Mouse (Mus musculus) neural tube, embryonic 13.5 days (tissue): ENCODE results near the gene Shroom2. TPM values are rescaled to one million over a fixed set of nuclear protein-coding genes. Genes with fewer than 3 reads are reported as not detected.

Experiments used
- ATAC-seq: fragments of 200-750 bp; cut with Nextera tagmentation; 2 replicates; pipeline ENCODE4 v1.8.0; 2017; ENCODE audit warnings: low read depth, mild to moderate bottlenecking, moderate TSS enrichment, moderate library complexity
- H3K27ac ChIP-seq: fragments of 300-500 bp; sonication (generic); replicated peaks from 2 replicates; pipeline ENCODE4 v1.5.1; 2015; ENCODE audit warnings: moderate library complexity, mild to moderate bottlenecking, inconsistent platforms
- H3K27me3 ChIP-seq: fragments of 300-500 bp; sonication (generic); 2 replicates; pipeline ENCODE4 v1.6.1; 2015; ENCODE audit warnings: mild to moderate bottlenecking, inconsistent platforms
- H3K36me3 ChIP-seq: fragments of 300-500 bp; sonication (generic); 2 replicates; pipeline ENCODE4 v1.6.1; 2015; ENCODE audit warnings: mild to moderate bottlenecking, inconsistent platforms
- H3K4me1 ChIP-seq: fragments of 300-500 bp; sonication (generic); replicated peaks from 2 replicates; pipeline ENCODE4 v1.6.1; 2015; ENCODE audit warnings: inconsistent platforms
- H3K4me2 ChIP-seq: fragments of 300-500 bp; sonication (generic); 2 replicates; pipeline ENCODE4 v1.6.1; 2015; ENCODE audit warnings: inconsistent platforms, mild to moderate bottlenecking, moderate library complexity
- H3K4me3 ChIP-seq: fragments of 300-500 bp; sonication (generic); 2 replicates; pipeline ENCODE4 v1.5.1; 2015; ENCODE audit warnings: mild to moderate bottlenecking, inconsistent platforms
- H3K9ac ChIP-seq: fragments of 300-500 bp; sonication (generic); 2 replicates; pipeline ENCODE4 v1.6.1; 2015; ENCODE audit warnings: moderate library complexity, mild to moderate bottlenecking, inconsistent platforms
- H3K9me3 ChIP-seq: fragments of 300-500 bp; sonication (generic); 2 replicates; pipeline ENCODE4 v1.6.1; 2016; ENCODE audit warnings: inconsistent platforms
- WGBS: fragments of 180-500 bp; shearing (Covaris S2); methylation state at CpG from one replicate; pipeline ENCODE4 v1.1.7; 2015; 5-methylcytosine and 5-hydroxymethylcytosine counted together
- polyA plus RNA-seq: library from polyadenylated mRNA; unstranded; fragments of >200 nt; fragmentation: Nextera tagmentation; extraction: Ambion mirVana; gene quantifications from 2 replicates; pipeline ENCODE4 v1.2.1, GENCODE M21; 2015

Gene Shroom2
- polyA plus RNA-seq, 1 experiment from 2014 or later = 73.0 TPM

- H3K4me3 ChIP-seq = no peak overlapping the region
- no peak overlapping the region for H3K27ac ChIP-seq
- no peak overlapping the region for H3K4me2 ChIP-seq
- no peaks in the 10 kb centered on the region for H3K36me3 ChIP-seq
- peaks cover 19% of the 10 kb centered on the region for H3K27me3 ChIP-seq
- no peaks in the 10 kb centered on the region for H3K4me1 ChIP-seq
- H3K9ac ChIP-seq = no peak overlapping the region
- H3K9me3 ChIP-seq = no peaks in the 10 kb centered on the region
- 88% methylated on average over 12 of the region's 12 CpGs for WGBS
- ATAC-seq = no peak
Observed at GRCm38 (mm10) chrX:152635397-152635796, 133.9 kb downstream of the Shroom2 start.

GRCm38 (mm10) chrX:152621407-152621806 is 147.9 kb downstream of the Shroom2 start:
- WGBS = 91% methylated on average over 2 of the region's 2 CpGs
- no peaks in the 10 kb centered on the region for H3K9me3 ChIP-seq
- no peak overlapping the region for H3K4me2 ChIP-seq
- no peaks in the 10 kb centered on the region for H3K36me3 ChIP-seq
- H3K4me1 ChIP-seq = no peaks in the 10 kb centered on the region
- no peak overlapping the region for H3K9ac ChIP-seq
- H3K4me3 ChIP-seq = no peak overlapping the region
- no peak for ATAC-seq
- no peak overlapping the region for H3K27ac ChIP-seq
- peaks cover 60% of the 10 kb centered on the region for H3K27me3 ChIP-seq

GRCm38 (mm10) chrX:152620917-152621316 is 148.3 kb downstream of the Shroom2 start:
- Histone ChIP-seq H3K9me3 (no peaks in the 10 kb centered on the region), H3K4me3 (no peak overlapping the region), H3K27me3 (peaks cover 55% of the 10 kb centered on the region), H3K36me3 (no peaks in the 10 kb centered on the region), H3K9ac (no peak overlapping the region), H3K4me2 (no peak overlapping the region), H3K4me1 (no peaks in the 10 kb centered on the region), H3K27ac (no peak overlapping the region)
- no peak for ATAC-seq

GRCm38 (mm10) chrX:152618464-152618863 is 150.8 kb downstream of the Shroom2 start:
- Histone ChIP-seq H3K27me3 (peaks cover 38% of the 10 kb centered on the region), H3K4me1 (no peaks in the 10 kb centered on the region), H3K36me3 (no peaks in the 10 kb centered on the region; the same call in 1 of the 2 replicates), H3K9me3 (no peaks in the 10 kb centered on the region), H3K4me3 (no peak overlapping the region), H3K27ac (no peak overlapping the region), H3K9ac (no peak overlapping the region), H3K4me2 (no peak overlapping the region)
- ATAC-seq = 0 out of 2 replicates have a peak, but pooled peaks have one; percentile 23
- 72% methylated on average over 1 of the region's 1 CpGs for WGBS

- 83% methylated on average over 2 of the region's 2 CpGs for WGBS
- no peaks in the 10 kb centered on the region for H3K36me3 ChIP-seq
- no peak for ATAC-seq
Observed at GRCm38 (mm10) chrX:152563034-152563433, 206.2 kb downstream of the Shroom2 start, which contains the start of gene Cldn34a. Gene Cldn34a, plus strand, starts transcription at chrX:152563334.

More at GRCm38 (mm10) chrX:152563034-152563433, 206.2 kb downstream of the Shroom2 start, which contains the start of gene Cldn34a:
- Histone ChIP-seq H3K27me3 (peaks cover 25% of the 10 kb centered on the region), H3K4me2 (no peak within 1 kb of the TSS), H3K4me1 (no peaks in the 10 kb centered on the region), H3K4me3 (no peak within 1 kb of the TSS), H3K27ac (no peak within 1 kb of the TSS), H3K9ac (no peak within 1 kb of the TSS), H3K9me3 (no peaks in the 10 kb centered on the region)

Other genes starting within 250 kb of the Shroom2 start
- not detected in 2 replicates for gene Cldn34a, start 206.1 kb downstream of the Shroom2 start, polyA plus RNA-seq
- 0.18 and 0.77 TPM in 2 replicates for gene Gpr143, start 12.5 kb upstream of the Shroom2 start, polyA plus RNA-seq
- gene Usp51, start 237.0 kb upstream of the Shroom2 start, polyA plus RNA-seq = 1.3 and 1.9 TPM in 2 replicates